Mouse (Mus musculus): ENCODE measurements at regions not wholly inside any gene's neighbourhood (a gene's known extent, or its start where the extent isn't known, plus 50 kb on each side); places are given as distances from the start of the nearest gene placed in this dataset.

DNA sequence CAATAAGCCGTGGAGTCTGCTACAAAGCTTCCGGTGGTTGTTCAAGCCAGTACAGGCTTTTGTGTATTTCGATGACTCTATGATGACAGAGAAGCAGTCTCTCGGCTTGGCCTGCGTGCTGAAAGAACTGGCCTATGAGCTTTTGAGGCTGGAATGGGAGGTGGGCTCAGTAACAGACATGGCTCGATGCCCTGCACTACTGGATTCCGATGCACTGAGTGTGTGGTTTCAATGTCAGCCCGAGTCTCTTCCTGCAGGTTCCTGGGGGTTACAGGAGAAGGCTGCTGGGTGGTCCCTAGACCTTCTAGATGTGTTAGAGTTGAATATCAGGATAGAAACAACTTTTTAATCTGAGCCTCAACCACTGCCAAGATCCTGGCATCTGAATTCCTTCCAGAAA lies 53.2 kb downstream of the Gm815 start:
- DNase-seq: no peak

DNA sequence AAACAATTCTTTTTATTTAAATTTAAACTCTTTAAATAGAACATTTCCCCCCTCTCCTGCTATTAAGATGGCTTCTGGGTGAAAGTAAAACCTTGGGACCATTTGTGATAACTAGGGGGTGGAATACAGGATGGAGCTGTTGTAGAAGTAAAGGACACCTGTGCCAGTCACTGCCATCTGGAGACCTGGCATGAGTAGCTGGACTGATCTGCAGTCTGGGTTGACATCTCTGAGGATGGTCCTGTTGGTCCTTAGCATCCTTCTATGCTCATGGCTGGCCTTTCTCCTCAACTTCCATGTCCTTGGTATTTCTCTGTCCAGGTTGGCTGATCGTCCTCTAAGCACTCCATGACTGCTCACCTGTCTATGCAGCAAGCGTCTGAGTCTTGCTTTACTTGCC lies 58.3 kb downstream of the Gm815 start:
- DNase-seq: no peak

DNA sequence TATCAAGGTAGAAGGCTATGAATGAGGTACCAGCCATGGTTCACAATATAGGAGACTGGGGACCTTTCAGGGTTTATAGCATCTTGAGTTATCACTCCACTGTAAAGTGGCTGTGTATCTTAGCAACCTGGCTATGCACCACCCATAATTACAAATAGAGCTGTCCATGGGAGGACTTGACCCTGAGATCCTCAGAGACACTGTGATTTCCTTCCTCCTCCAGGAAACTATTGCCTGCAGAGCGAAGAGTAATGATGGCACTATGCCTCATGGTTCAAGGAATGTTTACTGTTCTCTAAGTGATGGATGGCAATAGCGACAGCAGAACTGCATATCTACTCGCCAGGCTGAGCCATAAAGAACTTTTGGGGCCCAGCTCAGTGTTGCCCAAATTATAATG lies 60.9 kb downstream of the Gm815 start:
- no peak for DNase-seq

DNA sequence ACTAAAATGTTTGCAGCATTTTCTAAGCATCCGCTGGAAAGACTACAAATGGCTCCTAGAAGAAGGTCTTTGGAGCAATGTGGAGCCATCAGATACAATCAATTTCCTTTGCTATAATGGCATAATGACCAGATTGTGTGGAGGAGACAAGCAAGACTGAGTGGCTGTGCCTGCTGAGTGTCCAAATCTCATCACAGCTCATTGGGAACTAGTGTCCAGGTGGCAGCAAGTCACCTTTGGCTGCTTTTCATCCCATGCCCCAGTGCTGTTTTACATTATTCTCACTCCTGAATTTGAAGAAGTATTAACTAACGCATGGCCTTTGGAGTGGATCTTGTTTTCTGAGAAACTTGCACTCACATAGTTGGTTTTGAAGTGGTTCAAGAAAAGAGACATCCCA lies 62.8 kb downstream of the Gm815 start:
- DNase-seq: no peak

DNA sequence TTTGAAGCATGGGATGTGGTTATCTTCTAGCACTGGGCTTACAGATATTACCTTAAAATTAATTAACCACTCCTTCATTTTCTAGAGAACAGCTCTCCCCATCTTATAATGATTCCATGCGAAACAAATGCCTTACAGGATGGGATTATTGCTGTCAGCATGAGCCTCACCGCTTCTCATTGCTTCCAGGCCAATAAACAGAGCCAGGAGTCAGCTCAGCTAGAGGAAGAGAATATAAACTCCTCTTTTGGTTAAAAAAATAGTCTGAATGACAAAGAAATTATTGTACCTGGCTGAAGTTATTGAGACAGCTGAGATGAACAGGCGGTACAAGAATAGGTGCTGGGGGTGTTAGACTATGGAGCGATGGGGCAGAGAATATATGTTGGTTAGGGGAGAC lies 63.5 kb downstream of the Gm815 start:
- no peak for DNase-seq

DNA sequence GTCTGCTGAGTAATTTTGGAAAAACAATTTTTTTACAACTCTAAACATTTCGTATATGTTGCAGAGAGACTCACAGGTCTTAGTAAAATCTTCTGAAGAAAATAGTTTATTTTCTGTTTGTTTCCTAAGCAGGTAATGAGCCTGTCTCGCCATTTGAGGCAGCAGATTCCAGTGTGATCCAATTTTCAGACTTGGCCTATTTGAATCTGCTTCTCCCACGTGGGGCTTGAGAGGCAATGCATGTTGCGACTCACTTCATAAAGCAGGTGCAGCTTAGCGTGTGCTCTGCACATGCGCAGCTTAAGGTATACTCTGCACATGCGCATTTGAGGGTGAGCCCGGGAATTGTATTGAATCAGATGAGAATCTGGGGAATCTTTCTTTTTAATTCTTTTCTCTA lies 67.7 kb downstream of the Gm815 start:
- DNase-seq: no peak

DNA sequence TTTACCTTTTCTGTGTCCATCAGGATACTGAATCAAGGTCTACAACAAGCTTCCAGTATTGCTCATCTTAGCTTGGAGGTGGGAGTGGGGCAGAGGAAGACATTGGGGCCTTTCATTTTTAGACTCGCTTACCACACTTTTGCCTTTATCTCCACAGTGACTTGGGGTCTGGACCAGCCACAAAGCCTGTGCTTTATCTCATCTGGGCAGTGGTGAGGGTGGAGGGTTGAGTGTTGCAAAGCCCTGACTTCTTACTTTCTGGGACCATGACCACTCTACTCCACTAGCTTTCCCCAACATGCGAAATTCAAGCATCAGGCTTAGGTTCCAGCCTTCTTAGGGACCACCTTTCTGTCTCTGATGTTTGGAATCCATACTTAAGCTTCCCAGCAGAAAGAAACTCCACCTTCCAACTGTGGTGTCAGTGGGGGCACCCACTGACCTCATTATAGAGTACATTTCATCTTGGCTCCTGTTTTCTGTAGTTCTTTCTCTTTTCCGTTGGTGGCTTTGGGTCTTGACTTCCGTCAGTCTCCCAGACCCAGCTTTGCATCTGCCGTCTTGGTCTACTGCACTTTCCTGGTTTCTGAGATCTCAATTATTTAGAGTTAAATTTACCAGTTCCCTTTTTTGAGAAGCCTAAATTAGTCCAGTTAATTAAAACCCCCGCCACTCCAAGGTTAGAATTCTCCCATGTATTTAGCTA lies 80.5 kb downstream of the Gm815 start:
- no peak for DNase-seq

DNA sequence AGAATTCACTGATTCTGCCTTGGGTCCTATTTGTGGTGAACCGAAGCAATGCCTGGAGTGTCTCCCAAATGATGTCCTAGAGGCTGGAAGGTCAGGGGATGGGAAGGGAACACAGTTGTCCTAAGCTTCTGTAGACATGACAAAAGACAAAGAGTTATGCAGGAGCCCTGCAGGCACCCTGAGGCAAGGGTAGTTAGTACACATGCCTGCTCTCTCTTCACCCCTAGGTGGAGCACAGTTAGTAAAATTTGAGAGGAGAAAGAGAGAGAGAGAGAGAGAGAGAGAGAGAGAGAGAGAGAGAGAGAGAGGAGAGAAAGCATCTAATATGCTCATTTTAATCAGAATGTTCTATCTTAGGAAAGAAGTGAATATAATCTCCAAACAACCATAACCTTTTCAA lies 87.4 kb downstream of the Gm815 start:
- DNase-seq: no peak

DNA sequence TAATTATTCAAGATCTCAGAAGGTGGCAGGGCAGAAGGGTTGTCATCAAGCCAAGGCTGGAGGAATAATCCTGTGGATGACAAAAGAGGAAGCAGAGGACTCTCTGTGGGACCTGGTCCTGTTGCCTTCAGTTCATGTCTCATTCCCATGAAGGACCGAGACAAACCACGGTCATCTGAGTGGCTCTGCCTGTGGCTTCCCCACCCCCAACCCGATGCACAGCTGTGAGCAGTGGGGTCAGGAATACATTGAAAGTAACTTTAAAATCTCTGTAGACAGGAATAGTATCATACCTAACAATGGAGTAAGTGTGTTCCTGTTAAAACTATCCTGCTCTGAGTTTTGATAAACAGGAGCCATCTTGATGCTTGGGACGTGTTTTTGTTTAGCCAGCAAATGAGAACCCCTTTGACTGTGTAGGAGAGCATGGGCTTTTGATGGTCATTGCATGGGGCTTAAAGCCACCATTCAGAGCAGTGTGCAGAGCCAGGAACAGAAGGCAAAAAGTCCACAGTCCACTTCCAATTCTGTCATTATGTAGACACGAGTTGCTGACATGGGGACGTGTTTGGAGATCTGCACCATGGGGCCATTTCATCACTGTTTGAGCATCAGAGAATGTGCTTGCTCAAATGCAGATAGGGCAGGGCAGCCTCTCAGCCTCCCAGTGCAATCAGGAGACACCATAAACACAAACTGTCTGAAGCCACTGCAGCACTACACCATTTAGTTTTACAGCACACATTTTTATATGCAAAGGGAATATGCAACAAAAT lies 88.3 kb downstream of the Gm815 start:
- no peak for DNase-seq

DNA sequence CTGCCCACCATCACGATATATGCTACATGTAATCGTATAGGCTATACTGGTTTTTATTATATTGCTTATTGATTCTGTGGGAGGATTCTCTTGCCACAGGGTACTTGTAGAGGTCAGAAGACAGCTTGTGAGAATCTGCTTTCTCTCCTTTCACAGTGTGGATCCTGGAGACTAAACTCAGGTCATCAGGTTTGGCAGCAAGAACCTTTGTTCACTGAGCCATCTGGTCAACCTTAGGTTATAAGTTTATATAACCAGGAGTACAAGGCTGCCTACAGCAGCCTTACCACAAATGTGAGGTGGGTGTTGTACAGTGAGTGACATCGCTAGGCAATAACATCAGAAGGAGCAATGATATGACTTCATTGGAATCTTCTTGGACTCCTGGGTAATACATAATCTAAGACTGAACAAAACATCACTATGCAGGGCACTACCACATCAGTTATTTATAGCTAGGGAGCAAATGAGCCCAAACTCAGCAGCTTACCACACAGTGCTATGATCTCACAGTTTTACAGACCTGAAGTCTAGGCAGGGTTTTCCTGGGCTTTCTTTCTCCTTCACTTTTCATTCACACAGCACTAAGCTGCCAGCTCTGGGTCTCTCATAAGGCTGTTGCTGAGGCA lies 89.0 kb downstream of the Gm815 start:
- DNase-seq: no peak

DNA sequence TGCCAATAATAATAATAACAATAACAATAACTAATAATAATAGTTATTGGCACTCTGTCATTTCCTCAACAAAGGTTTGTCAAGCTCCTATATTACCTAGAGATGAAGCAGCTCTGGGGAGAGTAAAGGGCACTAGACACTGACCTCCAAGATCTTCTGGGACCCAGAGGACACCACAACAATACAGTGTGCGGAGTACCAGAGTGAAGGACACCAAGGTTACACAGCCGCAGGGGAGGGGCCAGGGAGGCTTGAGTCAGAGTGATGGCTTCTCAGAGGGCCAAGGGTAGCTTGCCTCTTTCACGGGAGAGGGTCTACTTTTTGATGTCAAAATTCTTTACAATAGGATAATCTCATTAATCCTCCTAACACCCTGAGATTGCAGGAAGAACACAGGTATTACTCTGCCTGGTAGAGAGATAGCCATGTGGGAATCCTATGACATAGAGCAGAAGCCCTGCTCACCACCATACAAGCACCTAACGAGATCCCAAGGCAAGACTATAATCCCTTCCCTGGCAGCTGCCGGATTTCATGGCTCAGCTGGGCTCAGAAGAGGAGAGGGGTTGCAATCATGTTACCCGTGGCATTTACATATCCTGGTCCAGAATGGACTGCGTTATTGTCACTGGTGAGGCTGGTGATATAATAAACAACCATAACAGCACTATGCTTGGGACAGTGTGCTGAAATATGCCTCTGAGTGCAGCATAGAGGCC lies 91.1 kb downstream of the Gm815 start:
- DNase-seq: no peak

DNA sequence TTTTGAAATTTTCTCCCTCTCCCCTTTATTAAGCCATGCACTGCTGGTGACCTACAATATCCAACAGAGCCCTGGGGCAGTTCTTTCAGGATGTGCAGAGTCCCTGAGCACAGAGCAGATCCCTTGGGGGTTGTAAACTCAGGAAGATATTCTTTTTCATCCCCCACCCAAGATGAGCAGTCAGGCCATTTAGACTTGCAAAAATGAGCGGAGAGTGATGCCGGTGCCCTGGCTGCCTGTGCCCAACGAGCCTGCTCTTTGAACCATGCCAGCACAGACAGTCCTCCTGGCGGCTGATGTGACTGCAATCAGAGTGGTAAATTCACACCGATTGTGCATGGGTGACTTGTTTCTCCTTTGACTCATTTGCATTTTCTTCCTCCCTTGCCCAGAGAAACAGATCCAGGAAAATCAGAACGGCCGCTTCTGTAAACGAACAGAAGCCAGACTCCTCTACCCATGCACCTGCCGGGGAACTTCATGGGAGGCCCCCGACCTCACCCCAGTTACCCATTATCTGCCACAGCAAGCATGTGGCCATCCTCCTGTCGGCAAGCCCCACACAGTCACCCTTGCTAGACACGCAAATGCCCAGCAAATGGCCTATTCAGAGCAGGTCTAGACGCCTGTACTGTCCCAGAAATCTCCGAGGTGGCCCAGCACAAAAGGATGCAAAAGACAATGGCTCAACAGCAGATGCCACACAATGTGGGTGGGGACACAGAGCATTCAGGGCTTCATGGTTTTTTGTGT lies 92.4 kb downstream of the Gm815 start:
- DNase-seq: no peak

DNA sequence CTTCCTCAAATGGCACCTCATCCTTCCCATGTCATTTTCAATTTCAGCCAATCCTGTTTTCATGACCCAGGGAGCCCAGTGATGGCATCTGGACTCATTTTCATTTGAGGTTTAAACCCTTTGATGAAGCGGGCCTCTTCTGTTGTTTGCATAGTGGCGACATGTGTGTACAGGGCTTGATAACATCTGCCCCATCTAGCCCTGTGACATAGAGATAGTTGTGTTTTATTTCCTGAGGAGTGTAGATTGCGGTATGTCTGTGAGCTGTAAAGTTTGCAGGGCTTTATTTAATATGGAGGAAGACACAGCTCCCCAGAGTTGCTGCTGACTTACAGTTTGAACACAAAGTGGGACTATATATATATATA lies 92.9 kb downstream of the Gm815 start:
- DNase-seq: no peak

DNA sequence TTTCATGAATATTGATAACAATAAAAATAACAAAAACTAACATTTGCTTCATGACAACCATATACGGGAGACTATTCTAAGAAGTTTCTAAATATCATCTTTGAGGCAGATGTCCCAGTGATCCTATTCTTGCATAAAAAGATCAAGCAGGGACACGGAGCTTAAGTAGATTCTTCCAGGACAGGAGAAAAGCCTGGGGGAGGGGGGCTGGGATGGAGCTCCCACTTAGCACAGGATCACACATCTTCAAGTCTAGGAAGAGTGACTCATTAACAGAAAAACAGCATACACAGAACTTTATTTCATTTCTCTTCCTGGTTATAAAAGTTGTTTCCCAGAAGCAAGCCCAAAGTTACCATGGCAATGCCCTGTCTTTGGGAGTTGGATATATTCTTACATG lies 93.6 kb downstream of the Gm815 start:
- DNase-seq: no peak

DNA sequence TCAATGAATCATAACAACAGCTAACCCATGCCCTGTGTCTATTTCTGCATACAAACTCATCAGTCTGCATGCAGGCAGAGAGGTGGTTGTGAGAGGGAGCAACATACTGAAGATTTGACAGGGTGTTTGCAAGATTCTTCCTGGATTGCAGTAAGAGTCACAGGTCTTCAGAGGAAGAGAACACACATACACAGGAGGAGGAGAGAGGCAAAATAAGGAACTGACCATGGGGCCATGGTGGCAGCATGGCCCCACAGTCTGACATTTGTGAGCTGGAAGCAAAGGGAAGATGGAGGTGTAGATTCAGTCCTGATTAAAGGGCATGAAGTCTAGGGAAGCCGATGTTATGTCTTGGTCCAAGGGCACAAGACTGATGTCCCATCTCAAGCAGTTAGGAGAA lies 101.0 kb downstream of the Gm815 start:
- no peak for DNase-seq

DNA sequence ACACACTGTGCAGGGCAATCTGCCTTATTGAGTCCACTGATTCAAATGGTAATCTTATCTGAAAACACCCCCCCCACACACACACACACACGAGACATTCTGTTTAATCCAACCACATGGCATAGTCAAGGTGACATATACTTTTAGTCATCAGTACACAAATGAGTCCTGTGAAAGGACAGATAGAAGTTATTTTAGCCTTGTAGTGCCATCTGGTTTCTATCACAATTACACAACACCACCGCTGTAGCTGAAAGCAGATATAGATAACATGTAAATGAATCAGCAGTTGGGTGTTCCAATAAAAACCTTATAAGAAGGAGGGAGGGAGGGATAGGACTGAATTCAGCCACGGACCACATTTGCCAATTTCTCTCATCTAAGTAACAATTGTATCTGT lies 101.5 kb downstream of the Gm815 start:
- no peak for DNase-seq

DNA sequence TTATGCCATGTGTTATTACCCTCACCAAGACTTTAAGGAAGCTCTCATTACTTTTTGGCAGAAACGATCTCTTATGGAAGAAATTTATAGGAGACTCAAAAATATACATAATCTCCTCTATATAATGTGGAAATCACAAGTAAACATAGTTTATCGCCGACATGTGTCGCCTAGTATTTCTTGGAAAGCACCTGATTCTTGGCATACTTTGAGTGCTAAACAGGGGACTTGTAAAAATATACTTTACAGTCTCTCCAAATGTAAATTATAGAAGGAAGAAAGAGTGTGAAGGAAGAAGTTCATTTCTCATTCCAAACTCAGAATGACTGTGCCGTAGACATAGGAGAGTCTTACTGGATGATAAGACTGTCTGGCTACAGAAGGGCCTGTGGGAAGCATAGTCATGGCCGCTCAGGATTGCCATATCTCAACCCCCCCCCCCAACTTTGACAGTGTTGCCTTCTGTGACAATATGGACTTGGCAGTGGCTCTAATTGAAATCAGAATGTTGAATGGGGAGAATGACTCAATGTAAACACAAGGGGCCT lies 102.3 kb downstream of the Gm815 start:
- DNase-seq: no peak

DNA sequence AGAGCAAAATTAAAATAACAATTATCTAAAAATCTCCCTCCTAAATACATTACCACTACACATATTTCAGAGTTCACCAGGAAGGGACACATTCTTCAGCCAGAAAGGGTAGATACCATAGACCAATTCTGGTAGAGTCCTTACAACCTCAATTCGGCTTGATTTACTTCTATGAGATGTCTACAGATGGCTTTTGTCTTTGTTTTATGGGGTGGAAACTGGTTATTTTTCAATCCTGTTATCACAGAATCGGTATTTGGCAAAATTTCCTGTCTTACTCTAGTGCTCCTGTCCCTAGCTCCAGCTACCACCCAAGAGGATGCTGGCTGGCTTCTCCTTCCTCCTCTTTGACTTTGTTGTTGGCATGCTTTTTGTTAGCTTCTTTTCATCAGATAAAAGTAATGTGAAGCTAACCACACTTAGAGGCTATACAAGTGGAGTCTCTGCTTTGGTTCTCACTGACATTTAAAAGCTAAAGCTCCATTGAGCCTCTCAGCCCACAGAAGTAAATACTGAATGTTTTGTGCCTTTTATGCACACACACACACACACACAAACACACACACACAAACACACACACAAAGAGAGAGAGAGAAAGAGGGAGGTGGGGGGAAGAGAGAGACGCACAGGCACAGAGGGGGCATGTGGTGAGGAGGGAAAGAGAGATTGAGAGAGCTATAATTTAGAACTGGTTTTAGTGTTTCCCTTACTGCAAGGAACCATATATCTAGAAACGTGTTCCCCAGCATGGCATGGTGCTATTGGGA lies 109.1 kb downstream of the Gm815 start:
- no peak for DNase-seq

DNA sequence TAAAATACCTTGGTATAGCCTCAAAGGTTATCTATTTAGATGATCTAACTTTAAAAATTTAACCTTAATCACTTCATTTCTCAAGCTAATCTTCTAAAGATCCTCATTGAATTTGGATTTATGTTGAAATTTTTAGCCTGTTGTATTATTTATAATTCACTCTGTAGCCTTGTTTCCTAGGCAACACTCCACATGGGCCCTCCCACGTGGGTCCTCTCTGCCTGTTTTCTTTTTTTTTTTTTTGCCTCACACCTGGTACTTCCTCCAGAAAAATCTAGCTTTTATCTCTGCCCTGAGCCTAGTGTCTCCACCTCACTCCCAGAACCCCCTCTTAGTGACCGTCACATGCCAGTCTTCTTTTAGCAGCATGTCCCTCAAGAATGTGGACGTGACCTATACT lies 113.9 kb downstream of the Gm815 start:
- no peak for DNase-seq

DNA sequence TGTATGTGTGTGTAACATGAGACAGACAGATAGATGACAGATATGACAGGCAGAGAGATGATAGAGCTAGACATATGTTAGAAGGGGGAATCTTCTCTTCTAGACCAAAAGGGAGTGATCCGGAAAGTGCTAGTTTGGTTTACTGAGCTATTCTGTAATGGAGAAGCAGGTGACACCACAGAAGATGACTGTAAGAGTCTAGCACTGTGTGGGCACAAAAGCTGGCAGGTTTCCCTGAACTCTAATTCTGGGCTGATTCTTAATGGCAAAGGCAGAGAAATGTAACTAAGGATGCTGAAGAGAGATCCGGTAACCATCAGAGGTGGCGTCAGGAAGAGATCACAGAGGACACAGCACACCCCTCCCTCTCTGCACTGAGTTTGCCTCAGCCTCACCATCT lies 136.2 kb downstream of the Gm815 start:
- DNase-seq: no peak

DNA sequence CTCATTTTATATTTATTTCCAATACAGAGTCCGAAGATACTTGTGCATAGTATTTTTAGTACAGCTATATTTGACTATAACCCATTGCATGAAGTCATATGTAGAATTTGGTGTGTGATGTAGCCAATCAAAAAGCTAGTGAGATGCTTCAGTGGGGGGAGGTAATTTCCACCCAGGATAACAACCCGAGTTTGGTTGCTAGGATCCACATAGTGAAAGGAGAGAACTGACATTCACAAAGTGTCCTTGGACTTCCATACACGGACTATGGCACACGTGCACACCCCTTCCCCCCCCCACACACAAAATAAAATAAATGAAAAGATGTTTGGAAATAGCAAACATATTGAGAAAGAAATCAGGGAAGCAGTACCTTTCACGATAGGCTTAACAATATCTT lies 137.2 kb downstream of the Gm815 start:
- no peak for DNase-seq

DNA sequence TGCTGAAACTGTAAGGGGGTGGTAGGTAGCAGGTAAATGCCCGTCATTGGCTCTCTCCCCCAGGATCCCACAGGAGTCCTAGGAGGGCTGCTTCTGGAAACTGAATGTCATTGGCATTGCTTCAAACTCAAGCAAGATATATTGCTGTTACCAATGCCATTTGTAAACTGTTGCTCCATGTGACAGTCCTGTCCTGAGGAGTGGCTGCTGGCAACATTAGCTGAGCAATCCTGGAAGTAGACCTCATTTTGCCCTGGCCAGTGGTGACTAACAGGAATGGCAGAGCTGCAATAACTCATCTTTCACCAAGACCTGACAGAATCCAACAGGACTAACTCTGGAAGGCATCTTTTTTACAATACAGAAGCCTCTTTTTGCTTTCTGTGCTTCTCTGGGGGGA lies 143.2 kb downstream of the Gm815 start:
- DNase-seq: no peak

Data from thymus, adult 18-20 months (tissue).